Mouse (Mus musculus): Measurements from ENCODE around the gene Ets1.

GRCm38 (mm10) chr9:32710987-32711652 is 75.1 kb downstream of the Ets1 start:
- TF ChIP-seq POLR2A (IDR thresholded peaks at IDR 0.05; ENCODE audit: insufficient read depth, low read length) (no peak), EP300 (IDR thresholded peaks at IDR 0.05; ENCODE audit: insufficient read depth, low read depth, low read length) (no peak), CTCF (IDR thresholded peaks at IDR 0.05; ENCODE audit: low read depth, low read length) (no peak)

Measured in ES-Bruce4 (cell line).